Mouse (Mus musculus) 3T3-L1 (cell line): ENCODE results near the gene Abcb1b.
"Not testable (repeated sequence)": the region's sequence is repeated elsewhere in the genome, so short reads cannot be mapped to it uniquely, and the experiment has no call there.

Experiments
- DNase-seq: peaks from one replicate; pipeline ENCODE4 v3.0.0-alpha.2; 2015; ENCODE audit warnings: low read depth, low spot score

Gene Abcb1b

GRCm38 (mm10) chr5:8797987-8798751 lies at the start of gene Abcb1b:
TSS of gene Abcb1b (plus strand) at chr5:8798147.
- DNase-seq, result peak; percentile 93

DNA sequence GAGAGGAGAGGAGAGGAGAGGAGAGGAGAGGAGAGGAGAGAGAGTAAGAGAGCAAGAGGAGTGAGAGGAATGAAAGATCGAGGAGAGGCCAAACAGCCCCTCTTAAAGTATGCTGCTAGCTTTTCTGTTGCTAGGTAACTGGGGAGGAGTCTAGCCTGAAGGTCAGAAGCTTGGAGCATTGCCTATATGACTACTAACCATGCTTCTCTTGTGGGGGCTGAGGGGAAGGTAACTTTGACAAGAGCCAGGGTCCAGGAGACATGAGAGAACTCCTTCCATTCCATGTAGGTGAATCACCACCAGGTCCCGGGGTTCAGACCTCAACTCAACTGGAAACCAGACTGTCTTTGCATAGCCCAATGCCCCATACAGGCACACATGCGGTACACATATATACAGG lies 25.1 kb upstream of the Abcb1b start:
- DNase-seq, result no peak

DNA sequence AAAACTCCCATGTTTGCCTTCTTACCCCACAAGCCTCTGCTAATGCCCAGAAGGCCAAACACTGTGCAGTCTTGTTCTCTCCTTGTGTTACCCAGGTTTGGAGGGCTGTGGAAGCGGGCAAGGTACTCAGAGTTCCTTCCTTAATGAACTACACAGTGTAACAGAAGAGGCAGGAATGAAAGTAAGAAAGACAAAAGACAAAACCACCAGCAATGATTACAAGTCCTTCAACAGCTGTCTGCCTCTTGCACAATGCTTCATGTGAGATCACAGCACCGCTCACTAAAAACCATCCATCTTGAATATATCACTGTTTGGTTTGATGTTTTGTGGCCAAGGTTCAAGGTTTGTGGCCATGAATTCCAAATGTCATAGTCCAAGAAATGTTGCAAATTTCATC lies 19.6 kb upstream of the Abcb1b start:
- DNase-seq, result peak; percentile 70

GRCm38 (mm10) chr5:8778751-8779150 lies 19.2 kb upstream of the Abcb1b start:
- peak; percentile 84 for DNase-seq

- DNase-seq, result no peak
Measured at GRCm38 (mm10) chr5:8792281-8792680, 5.7 kb upstream of the Abcb1b start.

GRCm38 (mm10) chr5:8798752-8799115 lies 787 bp downstream of the Abcb1b start:
- DNase-seq, result no peak

DNA sequence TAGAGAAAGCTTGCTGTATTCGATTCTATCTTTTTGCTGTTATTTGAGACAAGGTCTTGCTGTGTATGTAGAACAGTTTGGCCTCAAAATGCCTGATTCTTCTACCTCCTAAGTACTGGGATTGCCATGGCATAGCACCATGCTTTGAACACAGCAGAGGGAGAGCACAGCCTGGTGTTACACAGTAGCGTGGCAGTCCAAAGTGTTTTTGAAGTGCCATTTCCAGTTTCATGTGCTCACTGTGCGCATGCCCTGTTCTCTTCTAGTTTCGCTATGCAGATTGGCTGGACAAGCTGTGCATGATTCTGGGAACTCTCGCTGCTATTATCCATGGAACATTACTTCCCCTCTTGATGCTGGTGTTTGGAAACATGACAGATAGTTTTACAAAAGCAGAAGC lies 7.8 kb downstream of the Abcb1b start:
- DNase-seq, result no peak

- DNase-seq, result no peak
Measured at GRCm38 (mm10) chr5:8807137-8808004, 9.4 kb downstream of the Abcb1b start.

DNA sequence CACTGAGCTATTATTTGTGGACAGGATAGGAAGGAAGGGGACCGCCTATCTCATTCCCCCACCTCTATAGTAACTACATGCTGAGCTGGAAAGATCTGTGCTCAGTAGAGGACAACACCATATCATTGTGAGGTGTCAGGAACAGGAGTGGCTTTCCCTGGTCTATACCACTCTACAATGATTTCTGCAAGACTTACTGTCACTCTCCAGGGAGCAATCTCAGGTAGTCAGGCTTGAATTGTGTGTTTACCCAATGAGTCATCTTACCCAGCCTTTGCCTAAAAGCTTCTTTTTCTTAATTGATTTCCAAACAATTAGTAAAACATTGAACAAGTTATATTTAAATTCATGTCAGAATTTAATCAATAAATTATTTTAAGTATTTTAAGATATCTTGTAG lies 15.9 kb downstream of the Abcb1b start:
- peak; percentile 36 for DNase-seq

DNA sequence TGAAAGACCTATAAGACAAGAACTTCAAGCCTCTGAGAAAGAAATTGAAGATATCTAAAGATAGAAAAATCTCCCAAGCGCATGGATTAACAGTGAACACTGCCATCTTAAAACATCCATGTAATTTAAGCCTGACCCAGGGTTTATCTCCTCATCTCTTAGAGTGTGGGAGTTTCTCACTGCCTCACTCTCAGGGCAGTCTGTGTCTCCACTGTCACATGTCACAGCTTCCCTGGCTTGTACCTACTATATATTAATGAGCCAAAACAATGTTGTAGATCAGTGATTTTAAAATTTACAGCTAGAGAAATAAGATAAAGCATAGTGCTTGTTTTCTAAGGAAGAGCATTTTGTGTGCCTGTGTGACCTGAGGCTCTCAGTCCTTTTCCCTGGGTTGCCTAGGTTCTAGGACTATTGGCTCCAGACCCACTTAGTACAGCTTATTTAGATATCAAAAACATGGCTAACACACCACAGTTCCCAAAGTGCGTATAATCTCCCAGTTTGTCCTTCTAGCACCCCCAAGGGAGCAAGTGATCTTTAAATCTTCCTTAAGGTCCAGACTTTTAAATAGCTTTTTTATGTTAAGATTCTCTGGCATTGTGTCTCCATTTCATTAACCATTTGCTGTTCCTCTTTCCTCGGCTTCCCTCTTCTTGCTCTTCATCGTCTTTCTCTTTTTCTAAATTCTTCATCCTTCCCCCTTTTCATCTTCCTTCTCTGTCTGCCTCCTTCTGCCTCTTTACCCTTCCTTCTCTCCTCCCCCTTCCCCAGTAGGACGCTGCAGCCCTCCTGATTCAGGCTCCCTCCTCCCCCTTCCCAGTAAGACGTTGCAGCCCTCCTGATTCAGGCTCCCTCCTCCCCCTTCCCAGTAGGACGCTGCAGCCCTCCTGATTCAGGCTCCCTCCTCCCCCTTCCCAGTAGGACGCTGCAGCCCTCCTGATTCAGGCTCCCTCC lies 22.0 kb downstream of the Abcb1b start:
- DNase-seq, result no peak

DNA sequence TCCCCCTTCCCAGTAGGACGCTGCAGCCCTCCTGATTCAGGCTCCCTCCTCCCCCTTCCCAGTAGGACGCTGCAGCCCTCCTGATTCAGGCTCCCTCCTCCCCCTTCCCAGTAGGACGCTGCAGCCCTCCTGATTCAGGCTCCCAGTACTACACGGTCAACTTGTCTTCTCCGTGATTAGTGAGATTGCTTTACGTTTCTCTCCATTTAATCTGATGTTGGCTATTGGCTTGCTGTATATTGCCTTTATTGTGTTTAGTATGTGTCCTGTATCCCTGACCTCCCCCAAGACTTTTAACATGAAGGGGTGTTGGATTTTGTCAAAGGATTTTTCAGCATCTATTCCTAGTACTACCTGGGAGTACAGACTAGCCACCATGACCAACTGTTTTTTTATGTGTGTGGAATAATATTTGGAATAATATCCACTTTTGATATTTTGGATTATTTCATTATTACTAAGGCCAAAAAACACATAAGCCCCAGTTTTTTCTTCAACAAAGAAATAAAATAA lies 22.7 kb downstream of the Abcb1b start:
- DNase-seq, result not testable (repeated sequence)

DNA sequence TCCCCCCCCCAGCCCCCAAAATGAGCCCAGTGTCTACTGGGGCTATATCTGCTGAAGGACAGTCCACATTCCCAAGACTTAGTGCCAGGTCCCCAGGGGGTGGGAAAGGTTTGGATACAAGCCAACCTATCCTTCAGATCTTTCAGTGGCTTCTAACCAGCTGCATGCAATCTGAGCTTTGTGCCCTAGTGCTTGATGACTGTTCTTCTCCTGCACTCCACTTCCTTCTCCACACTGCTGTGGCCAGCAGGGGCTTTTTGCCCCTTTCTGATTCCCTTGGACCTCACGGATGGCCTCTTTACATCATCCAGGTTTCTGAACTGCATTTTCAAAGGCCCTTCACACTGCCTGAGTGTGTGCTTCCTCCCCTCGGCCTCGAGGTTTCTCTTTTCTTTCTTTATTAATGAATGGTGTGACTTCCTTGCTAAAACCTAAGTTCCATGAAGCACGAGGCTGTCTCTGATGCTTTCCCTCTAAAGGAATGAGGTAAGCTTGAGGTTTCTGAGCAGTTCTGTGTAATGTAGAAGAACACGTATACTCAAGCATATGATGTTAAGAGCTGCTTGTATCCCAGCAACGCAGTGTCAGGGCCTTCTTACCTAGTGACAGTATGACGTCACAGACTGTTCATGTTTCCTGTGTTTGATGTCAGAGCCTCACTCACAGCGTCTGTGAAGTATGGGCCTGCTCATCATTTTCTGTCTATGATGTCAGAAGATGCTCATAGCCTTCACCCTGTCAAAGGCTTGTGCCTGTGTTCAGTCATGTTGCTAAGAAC lies 40.9 kb downstream of the Abcb1b start:
- no peak for DNase-seq

DNA sequence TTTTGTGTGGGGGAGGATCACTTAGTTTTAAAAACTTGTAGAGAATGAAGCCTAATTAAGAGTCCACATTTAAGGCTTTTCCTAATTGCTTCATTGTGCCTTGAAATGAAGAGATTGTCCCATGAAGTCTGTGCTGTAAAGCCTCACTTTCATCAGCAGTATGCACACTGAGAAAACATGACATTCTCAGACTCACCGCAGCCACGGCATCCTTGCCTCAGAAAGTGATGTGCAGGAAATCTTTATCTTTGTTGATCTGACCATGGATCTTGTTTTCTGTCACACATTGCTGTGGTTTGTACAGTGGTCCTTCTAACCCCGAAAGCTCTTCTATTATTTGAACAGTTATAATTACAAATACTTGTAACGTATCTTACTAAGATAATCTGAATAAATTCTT lies 41.7 kb downstream of the Abcb1b start:
- no peak for DNase-seq

DNA sequence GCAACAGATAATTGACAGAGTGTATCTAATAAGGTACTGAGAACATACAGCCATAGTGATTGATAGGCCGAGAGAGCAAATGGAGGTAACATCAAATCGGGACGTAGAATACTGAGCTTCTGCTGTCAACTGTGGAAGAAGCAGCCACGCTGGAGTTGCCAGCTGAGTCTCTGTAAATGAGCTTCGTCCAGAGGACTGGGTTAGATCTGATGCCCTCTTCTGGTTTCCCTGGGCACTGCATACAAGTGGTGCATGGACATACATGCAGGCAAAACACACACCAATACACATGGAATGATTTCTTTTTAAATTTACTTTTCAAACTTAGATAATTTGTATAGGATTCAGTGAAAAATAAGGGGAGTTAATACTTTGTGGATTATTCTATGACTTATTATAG lies 42.9 kb downstream of the Abcb1b start:
- DNase-seq, result peak; percentile 78

- peak; percentile 20 for DNase-seq
Measured at GRCm38 (mm10) chr5:8842815-8843214, 44.9 kb downstream of the Abcb1b start.

DNA sequence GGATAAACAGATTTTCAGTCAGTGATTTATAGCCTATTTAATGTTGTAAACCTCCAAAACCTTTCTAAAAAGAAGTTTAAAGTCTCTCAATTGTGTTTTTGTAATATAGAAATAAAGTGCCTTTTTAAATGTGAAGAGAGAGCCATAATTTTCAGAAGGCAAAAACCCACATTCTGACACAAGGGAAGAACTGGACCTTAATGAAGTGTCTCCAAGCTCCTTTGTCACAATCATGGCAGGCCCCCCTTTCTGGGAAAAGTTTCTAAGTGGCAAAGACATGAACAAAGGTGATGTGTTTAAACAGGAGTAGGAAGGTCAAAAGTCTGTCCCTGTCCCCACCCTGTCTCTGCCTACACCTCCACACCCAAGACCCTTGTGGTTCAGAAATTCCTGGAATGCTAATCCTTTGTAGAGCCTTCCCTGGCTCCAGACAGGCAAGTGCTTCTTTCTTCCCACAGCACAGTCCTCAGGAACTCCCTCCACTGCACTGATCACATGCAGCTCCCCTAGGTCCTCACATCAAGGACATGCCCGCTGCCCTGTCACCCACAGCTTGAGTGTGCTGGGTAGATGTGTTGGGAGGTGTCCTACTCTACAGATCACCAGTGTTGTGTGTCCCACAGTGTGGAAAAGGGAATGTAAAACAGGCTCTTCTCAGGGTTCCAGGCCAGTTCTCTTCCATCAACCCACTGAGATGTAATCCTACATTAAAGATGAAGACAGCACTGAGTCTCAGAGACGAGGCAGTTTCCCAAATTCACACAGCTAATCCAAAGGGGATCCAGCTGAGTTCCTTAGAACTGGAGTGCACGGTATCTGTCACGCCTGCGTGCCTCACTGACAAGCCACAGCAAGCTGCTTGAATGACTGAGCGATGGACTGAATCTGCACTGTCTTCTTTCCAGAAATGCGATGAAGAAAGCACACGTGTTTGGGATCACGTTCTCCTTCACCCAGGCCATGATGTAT lies 50.9 kb downstream of the Abcb1b start:
- DNase-seq, result not testable (repeated sequence)

- no peak for DNase-seq
Measured at GRCm38 (mm10) chr5:8850851-8851250, 52.9 kb downstream of the Abcb1b start.

- DNase-seq, result no peak
Measured at GRCm38 (mm10) chr5:8857201-8857600, 59.3 kb downstream of the Abcb1b start.

- DNase-seq, result peak; percentile 53
Measured at GRCm38 (mm10) chr5:8861811-8862210, 63.9 kb downstream of the Abcb1b start.
